Mouse (Mus musculus) heart, embryonic 15.5 days (tissue): ENCODE results near the gene Csnk2a2. TPM values are rescaled to one million over a fixed set of nuclear protein-coding genes. Genes with fewer than 3 reads are reported as not detected.
A peak's percentile ranks its signal among the peaks of the same experiment; 100 is the strongest.

Experiments
- ATAC-seq: fragments of 200-750 bp; cut with Nextera tagmentation; replicated peaks from 2 replicates; pipeline ENCODE4 v1.8.0; 2017; ENCODE audit warnings: low read depth, moderate TSS enrichment; ENCODE audit not compliant: insufficient number of reproducible peaks, insufficient read depth, low FRiP score
- H3K27ac ChIP-seq: fragments of 300-500 bp; sonication (generic); 2 replicates; pipeline ENCODE4 v1.5.1; 2015; ENCODE audit warnings: mild to moderate bottlenecking, inconsistent platforms
- H3K27me3 ChIP-seq: fragments of 300-500 bp; sonication (generic); 2 replicates; pipeline ENCODE4 v1.6.1; 2015; ENCODE audit warnings: inconsistent platforms
- H3K36me3 ChIP-seq: fragments of 300-500 bp; sonication (generic); 2 replicates; pipeline ENCODE4 v1.6.1; 2015; ENCODE audit warnings: mild to moderate bottlenecking, inconsistent platforms
- H3K4me1 ChIP-seq: fragments of 300-500 bp; sonication (generic); replicated peaks from 2 replicates; pipeline ENCODE4 v1.6.1; 2015; ENCODE audit warnings: inconsistent platforms
- H3K4me2 ChIP-seq: fragments of 300-500 bp; sonication (generic); 2 replicates; pipeline ENCODE4 v1.6.1; 2015; ENCODE audit warnings: inconsistent platforms, mild to moderate bottlenecking, moderate library complexity
- H3K4me3 ChIP-seq: fragments of 300-500 bp; sonication (generic); 2 replicates; pipeline ENCODE4 v1.5.1; 2015; ENCODE audit warnings: mild to moderate bottlenecking, inconsistent platforms
- H3K9ac ChIP-seq: fragments of 300-500 bp; sonication (generic); 2 replicates; pipeline ENCODE4 v1.6.1; 2015; ENCODE audit warnings: mild to moderate bottlenecking, inconsistent platforms
- H3K9me3 ChIP-seq: fragments of 300-500 bp; sonication (generic); replicated peaks from 2 replicates; pipeline ENCODE4 v1.6.1; 2016; ENCODE audit warnings: inconsistent platforms
- WGBS: fragments of 180-500 bp; shearing (Covaris S2); methylation state at CpG from one replicate; pipeline ENCODE4 v1.1.7; 2015; ENCODE audit warnings: mixed read lengths; 5-methylcytosine and 5-hydroxymethylcytosine counted together
- polyA plus RNA-seq: library from polyadenylated mRNA; unstranded; fragments of >200 nt; fragmentation: Nextera tagmentation; extraction: Ambion mirVana; gene quantifications from 2 replicates; pipeline ENCODE4 v1.2.1, GENCODE M21; 2015

The Csnk2a2 gene
- polyA plus RNA-seq, 1 experiment from 2014 or later: 4.8 TPM

DNA sequence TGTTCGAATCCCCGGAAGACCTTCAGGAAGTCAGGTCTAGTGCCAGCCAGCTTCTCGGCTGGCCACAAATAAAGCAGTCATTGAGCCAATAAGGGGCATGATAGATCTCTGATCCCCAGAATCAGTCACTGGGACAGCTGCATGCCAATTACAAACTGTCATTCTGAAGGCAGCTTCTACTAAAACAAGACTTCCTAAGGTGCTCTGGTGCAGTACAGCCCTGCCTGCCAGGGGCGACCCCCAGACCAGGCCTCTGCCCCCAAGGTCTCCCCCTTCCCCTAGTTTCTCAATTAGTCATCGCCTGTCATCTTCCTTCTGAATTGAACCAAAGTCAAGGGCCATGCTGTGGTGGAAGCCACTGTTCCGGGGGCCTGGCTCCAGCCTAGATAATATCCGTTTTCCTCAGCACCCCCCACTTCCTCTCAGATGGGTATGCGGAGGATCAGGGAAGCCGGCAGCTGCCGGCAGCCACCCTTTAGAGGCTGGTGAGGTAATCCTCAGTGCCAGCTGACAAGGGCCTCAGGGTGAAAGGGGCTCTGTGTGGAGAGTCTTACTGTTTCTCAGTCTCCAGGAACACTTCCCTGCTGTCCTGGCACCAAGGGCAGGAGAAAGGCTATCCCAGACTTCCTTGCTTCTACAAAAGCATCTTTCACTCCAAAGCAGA lies 78.4 kb downstream of the Csnk2a2 start:
- no peak overlapping the region for H3K4me2 ChIP-seq
- no peak; the same call in 1 of the 2 replicates for ATAC-seq
- no peaks in the 10 kb centered on the region for H3K27me3 ChIP-seq
- peaks cover 7% of the 10 kb centered on the region for H3K4me1 ChIP-seq
- no peak overlapping the region for H3K4me3 ChIP-seq
- H3K27ac ChIP-seq: peak overlapping the region; percentile 45
- no peak overlapping the region for H3K9ac ChIP-seq
- no peaks in the 10 kb centered on the region for H3K36me3 ChIP-seq
- no peaks in the 10 kb centered on the region for H3K9me3 ChIP-seq
- 33% methylated on average over 10 of the region's 10 CpGs for WGBS

DNA sequence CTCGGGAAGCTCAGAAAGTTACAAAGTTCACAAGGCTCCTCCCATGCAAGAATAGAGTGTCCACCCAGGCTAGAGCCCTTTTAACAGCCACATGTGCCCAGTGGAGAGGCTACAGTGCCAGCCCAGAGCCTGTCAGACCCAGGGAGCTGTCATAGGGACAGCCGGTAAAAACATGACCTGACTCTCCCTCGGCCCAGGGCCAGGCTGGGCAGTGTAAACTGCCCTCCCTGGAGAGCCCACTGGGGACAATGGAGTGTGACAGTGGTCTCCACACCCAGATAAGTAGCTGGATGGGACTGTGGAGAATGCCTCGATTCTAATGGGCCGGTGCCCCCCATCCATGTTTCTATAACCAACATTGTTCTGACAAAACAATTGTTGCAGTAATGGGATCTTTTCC lies 80.3 kb downstream of the Csnk2a2 start:
- Histone ChIP-seq H3K27ac (no peak overlapping the region), H3K27me3 (no peaks in the 10 kb centered on the region), H3K36me3 (no peaks in the 10 kb centered on the region), H3K4me1 (peaks cover 7% of the 10 kb centered on the region), H3K9me3 (no peaks in the 10 kb centered on the region), H3K4me3 (no peak overlapping the region), H3K4me2 (no peak overlapping the region), H3K9ac (no peak overlapping the region)
- 62% methylated on average over 5 of the region's 5 CpGs for WGBS
- ATAC-seq: peak; percentile 58; the same call in 1 of the 2 replicates

- H3K4me3 ChIP-seq: no peak overlapping the region
- 81% methylated on average over 7 of the region's 7 CpGs for WGBS
- no peak for ATAC-seq
These were observed 88.7 kb downstream of the Csnk2a2 start for GRCm38 (mm10) chr8:95401091-95401490.

DNA sequence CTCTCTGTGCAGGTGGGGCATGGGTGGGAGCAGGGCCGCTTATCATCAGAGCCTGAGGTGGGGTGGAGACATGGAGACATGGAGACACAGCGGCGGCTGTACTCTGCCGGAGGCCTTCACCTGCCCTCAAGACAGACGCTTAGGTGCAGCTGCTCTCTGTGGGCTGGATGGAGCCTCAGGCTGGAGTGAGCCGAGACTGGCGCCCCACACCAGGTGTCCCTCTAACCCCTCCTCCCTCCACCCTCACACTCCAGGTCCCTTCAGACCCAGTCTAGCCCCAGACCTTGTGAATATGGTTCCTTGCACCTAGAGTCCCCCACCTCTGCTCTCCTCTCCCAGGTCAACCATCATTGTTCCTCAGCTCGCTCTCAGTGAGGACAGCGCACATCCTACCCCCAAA lies 90.7 kb downstream of the Csnk2a2 start:
- H3K9ac ChIP-seq: no peak overlapping the region
- no peak for ATAC-seq
- no peaks in the 10 kb centered on the region for H3K9me3 ChIP-seq
- H3K27me3 ChIP-seq: no peaks in the 10 kb centered on the region
- H3K4me2 ChIP-seq: no peak overlapping the region
- WGBS: 82% methylated on average over 9 of the region's 9 CpGs
- H3K36me3 ChIP-seq: no peaks in the 10 kb centered on the region
- no peak overlapping the region for H3K27ac ChIP-seq
- H3K4me3 ChIP-seq: no peak overlapping the region
- peaks cover 29% of the 10 kb centered on the region for H3K4me1 ChIP-seq

More at GRCm38 (mm10) chr8:95401091-95401490, 88.7 kb downstream of the Csnk2a2 start:
- Histone ChIP-seq H3K27ac (no peak overlapping the region), H3K9me3 (no peaks in the 10 kb centered on the region), H3K36me3 (no peaks in the 10 kb centered on the region), H3K4me1 (peaks cover 16% of the 10 kb centered on the region), H3K27me3 (no peaks in the 10 kb centered on the region), H3K4me2 (no peak overlapping the region), H3K9ac (no peak overlapping the region)

GRCm38 (mm10) chr8:95397201-95397600 lies 92.6 kb downstream of the Csnk2a2 start:
- H3K27me3 ChIP-seq: no peaks in the 10 kb centered on the region
- H3K4me1 ChIP-seq: peaks cover 34% of the 10 kb centered on the region
- H3K9me3 ChIP-seq: no peaks in the 10 kb centered on the region
- H3K9ac ChIP-seq: no peak overlapping the region; the same call in 1 of the 2 replicates
- no peaks in the 10 kb centered on the region for H3K36me3 ChIP-seq
- WGBS: 41% methylated on average over 5 of the region's 5 CpGs
- peak overlapping the region; percentile 41 for H3K27ac ChIP-seq
- H3K4me3 ChIP-seq: no peak overlapping the region
- no peak overlapping the region for H3K4me2 ChIP-seq
- ATAC-seq: no peak

GRCm38 (mm10) chr8:95396752-95397151 lies 93.1 kb downstream of the Csnk2a2 start:
- Histone ChIP-seq H3K27me3 (no peaks in the 10 kb centered on the region), H3K36me3 (no peaks in the 10 kb centered on the region), H3K4me3 (no peak overlapping the region), H3K4me2 (no peak overlapping the region), H3K9me3 (no peaks in the 10 kb centered on the region), H3K9ac (no peak overlapping the region), H3K27ac (peak overlapping the region; percentile 41), H3K4me1 (peaks cover 38% of the 10 kb centered on the region)
- 40% methylated on average over 11 of the region's 11 CpGs for WGBS
- no peak for ATAC-seq

Other genes with a start within 250 kb of the Csnk2a2 start
- gene Cngb1, start 183.5 kb downstream of the Csnk2a2 start, polyA plus RNA-seq: 0.49 and 1.1 TPM in 2 replicates
- gene Tepp, start 179.5 kb downstream of the Csnk2a2 start, polyA plus RNA-seq: 0.29 TPM in 1 of 2 replicates, not detected in the other
- gene Zfp319, start 158.1 kb downstream of the Csnk2a2 start, polyA plus RNA-seq: 4.9 and 7.3 TPM in 2 replicates
- 26.7 and 32.0 TPM in 2 replicates for gene Usb1, start 157.8 kb downstream of the Csnk2a2 start, polyA plus RNA-seq
- 35.2 and 42.8 TPM in 2 replicates for gene Mmp15, start 137.8 kb downstream of the Csnk2a2 start, polyA plus RNA-seq
- gene Cfap20, start 55.2 kb downstream of the Csnk2a2 start, polyA plus RNA-seq: 146 and 147 TPM in 2 replicates
- 2.4 and 2.9 TPM in 2 replicates for gene Ccdc113, start 44.0 kb upstream of the Csnk2a2 start, polyA plus RNA-seq
- gene Prss54, start 86.3 kb upstream of the Csnk2a2 start, polyA plus RNA-seq: not detected in 2 replicates
- gene Gins3, start 143.4 kb upstream of the Csnk2a2 start, polyA plus RNA-seq: 13.2 and 13.5 TPM in 2 replicates
- gene Ndrg4, start 186.9 kb upstream of the Csnk2a2 start, polyA plus RNA-seq: 295 and 301 TPM in 2 replicates
- gene Setd6, start 225.8 kb upstream of the Csnk2a2 start, polyA plus RNA-seq: 12.2 and 17.3 TPM in 2 replicates